Mouse (Mus musculus) CD4-positive naive resting alpha-beta T cell, adult 57 days (primary cell): ENCODE measurements around the gene Flii. TPM values are rescaled to one million over a fixed set of nuclear protein-coding genes. Genes with fewer than 3 reads are reported as not detected.

Experiments used
- total RNA-seq: library from RNA; stranded (reverse); gene quantifications from one replicate; pipeline ENCODE4 v1.2.4, GENCODE M21; 2023

The Flii gene
- 166 TPM for total RNA-seq

DNA sequence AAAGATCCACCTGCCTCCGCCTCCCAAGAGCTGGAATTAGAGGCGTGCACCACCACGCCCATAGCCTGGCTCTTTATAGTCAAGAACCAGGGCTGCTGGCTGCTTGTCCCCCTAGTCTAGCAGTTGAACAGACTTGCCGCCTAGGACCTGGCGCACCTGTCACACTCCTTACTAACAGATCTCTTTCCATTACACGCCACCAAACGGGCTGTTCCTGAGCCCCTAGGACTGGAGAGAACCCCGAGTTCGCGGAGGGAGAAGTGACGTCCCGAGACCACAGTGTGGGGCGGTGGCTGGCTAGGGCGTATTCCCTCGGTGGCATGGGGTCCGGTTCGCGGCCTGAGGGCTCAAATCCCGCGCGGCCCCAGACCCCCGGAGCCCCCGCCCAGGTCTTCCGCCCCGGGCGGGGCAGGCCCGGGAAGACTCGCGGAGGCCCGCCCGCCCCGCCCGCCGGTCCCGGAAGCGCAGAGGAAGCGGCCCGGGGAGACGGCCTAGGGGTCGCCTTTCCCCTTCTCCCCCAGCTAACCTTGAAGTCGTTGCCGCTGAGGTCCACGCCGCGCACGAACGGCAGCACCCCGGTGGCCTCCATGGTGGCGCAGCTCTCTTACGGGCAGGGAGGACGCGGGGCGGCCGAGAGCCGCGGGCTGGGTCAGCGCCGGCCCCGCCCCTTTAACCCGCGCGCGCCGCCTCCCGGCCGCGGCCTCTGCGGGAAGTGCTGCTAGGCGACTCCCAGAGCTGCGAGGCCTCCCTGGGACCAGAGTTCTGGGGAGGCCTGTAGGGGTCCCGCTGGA, at the start of gene Flii:
Gene Flii, minus strand, starts transcription at position 663 of the 791 bp plus-strand sequence.

GRCm38 (mm10) chr11:60728260-60728761, 1.2 kb upstream of the Flii start, which contains the start of gene Mief2:
Mief2 (plus strand) TSS chr11:60728398.

GRCm38 (mm10) chr11:60699524-60700075, 27.5 kb downstream of the Flii start, which contains the start of gene Llgl1:
Llgl1 (plus strand) TSS chr11:60699723.

Other genes starting within 250 kb of the Flii start
- gene Alkbh5, start 190.9 kb downstream of the Flii start, total RNA-seq = 65.1 TPM
- 37.2 TPM for gene Llgl1, start 27.5 kb downstream of the Flii start, total RNA-seq
- 14.3 TPM for gene Mief2, start 1.1 kb upstream of the Flii start, total RNA-seq
- 26.5 TPM for gene Top3a, start 50.1 kb upstream of the Flii start, total RNA-seq
- 80.1 TPM for gene Smcr8, start 50.3 kb upstream of the Flii start, total RNA-seq
- gene Shmt1, start 84.5 kb upstream of the Flii start, total RNA-seq = 13.4 TPM
- 15.2 TPM for gene Dhrs7b, start 103.4 kb upstream of the Flii start, total RNA-seq
- gene Tmem11, start 152.0 kb upstream of the Flii start, total RNA-seq = 21.7 TPM
- 8.1 TPM for gene Natd1, start 187.5 kb upstream of the Flii start, total RNA-seq
- 28.3 TPM for gene Map2k3, start 204.8 kb upstream of the Flii start, total RNA-seq